Mouse (Mus musculus): ENCODE results near the gene Tpgs1.

The Tpgs1 gene

GRCm38 (mm10) chr10:79668076-79668475, 1.1 kb upstream of the Tpgs1 start:
- DNase-seq (ENCODE audit: low spot score in 2 of 2), result no peak

DNA sequence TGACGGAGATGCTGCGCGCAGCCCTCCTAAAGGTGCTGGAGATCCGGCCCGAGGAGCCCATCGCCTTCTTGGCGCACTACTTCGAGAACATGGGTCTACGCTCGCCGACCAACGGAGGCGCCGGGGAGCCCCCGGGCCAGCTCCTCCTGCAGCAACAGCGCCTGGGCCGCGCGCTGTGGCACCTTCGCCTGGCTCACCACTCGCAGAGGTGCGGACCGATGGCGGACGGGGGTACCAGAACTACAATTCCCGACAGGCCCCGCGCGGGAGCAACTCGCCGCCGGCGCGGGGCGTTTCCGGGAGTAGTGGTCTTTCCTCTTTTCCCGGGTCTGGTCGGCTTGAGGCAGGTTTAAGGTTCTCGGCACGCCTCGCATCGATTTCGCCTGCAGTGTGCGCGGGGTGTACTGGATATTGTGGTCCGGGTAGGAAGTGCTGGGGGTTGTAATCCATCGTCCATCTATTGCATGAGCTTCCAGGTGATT, 448 bp downstream of the Tpgs1 start:
- DNase-seq (ENCODE audit: low spot score in 2 of 2), result peak; percentile 67

DNA sequence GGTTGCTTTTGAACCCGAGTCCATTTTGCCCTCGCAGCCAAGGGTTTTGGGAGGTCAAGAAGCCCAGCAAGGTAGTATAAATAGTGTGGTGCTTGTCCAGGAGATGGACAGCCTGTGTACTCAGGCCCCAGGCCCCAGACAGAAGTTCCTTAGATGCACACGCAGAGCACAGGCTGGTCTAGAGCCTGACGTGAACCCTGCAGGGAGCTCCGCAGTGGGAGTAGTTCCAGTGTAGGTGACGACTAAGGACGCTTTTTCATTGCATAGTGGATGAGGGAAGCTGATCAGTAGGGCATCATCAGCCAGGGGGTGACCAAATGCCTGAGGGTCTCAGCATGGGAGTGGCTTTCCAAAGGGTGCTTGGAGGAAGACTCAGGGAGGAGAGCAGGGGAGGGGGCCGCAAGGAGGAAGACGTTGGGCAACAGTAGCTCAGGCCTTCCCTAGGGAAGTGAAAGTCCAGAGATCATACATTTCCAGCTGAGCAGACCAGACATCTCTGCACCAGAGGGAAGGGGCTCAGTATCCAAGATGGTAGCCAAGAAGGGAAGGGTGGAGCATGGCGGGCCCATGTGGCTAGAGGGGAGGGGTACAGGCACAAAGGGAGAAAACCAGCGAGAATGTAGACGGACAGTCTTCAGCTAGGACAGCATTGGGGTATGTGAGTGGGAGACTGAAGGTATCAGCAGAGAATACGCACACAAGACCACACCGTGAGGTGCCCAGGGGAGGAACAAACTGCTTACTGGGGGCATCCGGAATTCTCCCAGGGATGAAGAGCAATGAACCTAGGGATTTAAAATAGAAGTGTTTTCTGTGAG, 1.1 kb downstream of the Tpgs1 start:
- no peak for DNase-seq (ENCODE audit: low spot score in 2 of 2)

DNA sequence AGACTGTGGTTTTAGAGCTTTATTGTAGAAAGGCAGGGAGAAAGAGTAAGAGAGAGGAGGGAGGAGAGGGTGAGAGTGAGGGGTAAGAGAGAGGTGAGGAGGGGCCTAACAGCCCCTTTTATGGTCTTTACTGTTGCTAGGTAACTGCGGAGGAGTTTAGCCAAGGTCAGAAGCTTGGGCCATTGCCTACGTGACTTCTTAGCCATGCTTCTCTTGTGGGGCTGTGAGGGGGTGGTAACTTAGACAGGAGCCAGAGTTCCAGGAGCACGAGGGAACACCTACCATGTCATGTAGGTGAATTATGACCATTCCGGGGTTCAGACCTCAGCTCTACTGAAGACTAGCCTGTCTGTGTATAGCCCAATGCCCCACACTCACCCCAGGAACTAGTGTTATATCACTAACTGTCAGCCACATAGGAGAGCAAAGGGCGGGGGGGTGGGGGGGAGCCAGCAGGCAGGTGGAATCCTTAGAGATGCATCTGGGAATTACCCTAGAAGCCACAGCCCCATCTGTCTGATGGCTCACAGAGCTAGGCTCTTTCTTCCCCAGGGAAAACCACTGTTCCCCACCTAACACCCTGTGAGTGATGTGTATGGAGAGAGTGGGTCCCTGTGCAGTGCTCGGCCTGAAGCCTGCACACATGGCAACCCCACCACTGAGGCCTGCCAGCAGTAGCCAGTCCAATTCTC, 2.4 kb downstream of the Tpgs1 start:
- no peak for DNase-seq (ENCODE audit: low spot score in 2 of 2)

GRCm38 (mm10) chr10:79672088-79672455, 2.9 kb downstream of the Tpgs1 start:
- no peak for DNase-seq (ENCODE audit: low spot score in 2 of 2)

DNA sequence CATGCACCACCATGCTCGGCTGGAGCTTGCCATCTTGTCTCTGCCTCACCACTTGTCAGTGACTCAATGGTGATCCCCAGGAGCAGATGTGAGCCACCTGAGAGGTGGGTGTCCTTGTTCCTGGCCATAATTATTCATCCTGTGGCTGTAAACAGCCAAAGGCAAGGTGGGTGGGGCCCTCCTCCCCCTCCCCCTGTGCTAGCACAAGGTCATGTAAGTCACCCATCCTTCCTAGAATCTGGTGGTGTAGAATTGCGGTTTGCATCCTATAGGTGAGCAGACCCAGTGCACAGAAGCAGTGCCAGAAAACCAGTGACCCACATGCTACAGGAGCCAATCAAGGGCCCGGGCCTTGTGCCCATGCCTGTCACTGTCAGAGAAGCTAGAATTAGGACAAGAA, 3.9 kb downstream of the Tpgs1 start:
- DNase-seq (ENCODE audit: low spot score in 2 of 2), result no peak

DNA sequence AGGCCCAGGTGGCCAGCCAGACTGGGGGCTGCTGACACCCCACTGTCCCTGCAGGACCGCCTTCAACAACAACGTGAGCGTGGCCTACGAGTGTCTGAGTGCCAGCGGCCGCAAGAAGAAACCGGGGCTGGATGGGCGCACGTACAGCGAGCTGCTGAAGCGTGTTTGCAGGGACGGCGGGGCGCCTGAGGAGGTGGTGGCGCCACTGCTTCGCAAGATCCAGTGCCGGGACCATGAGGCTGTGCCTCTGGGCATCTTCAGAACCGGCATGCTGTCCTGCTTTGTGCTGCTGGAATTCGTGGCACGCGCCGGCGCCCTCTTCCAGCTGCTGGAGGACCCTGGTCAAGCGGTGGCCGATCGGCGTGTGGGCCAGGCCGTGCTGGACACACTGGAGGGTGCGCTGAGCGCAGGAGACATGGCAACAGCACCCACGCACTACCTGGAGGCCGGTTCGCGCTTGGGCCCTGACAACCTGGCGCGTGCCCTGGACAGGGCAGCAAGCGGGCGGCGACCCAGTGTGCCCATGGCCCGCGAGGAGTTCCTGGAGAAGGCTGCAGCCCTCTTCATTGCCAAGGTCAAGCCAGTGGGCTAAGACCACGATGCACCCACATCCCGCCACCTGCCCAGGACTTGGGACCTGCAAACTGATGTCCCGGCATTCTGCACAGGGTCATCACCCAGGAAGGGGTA, 6.3 kb downstream of the Tpgs1 start:
- DNase-seq (ENCODE audit: low spot score in 2 of 2), result no peak

- DNase-seq (ENCODE audit: low spot score in 2 of 2), result no peak
These were observed 11.7 kb downstream of the Tpgs1 start for GRCm38 (mm10) chr10:79680606-79681495.

DNA sequence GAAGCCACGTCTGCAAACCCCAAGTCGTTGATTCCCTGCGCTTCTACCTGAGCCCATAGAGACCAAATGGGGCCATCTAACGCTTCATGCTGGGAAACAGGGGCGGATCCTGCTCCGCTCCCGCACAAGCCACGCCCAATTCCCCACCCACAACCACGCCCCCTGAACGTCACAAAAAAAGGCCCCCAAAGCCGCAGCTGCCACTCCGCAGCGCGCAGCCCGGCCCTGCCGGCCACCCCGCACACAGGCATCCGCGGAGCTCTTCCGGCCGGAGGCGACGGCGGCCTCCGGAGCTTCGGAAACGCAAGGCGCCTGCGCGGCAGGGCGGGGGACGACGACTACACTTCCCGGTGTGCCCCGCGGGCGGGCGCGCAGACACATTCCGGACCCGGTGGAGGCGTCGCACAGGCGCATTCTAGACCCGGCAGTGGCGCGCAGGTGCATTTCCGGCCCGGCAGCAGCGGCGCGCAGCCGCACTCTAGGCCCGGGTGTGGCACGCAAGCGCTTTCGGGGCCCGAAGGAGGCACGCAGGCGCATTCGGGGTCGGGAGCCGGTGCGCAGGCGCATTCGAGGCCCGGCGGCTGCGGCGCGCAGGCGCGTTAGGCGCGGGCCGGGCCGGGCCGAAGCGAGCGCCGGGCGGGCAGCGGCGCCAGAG, 12.5 kb downstream of the Tpgs1 start, which contains the start of gene Cdc34:
Gene Cdc34, plus strand, starts transcription at position 605 of the 655 bp plus-strand sequence.
- peak; percentile 98 to 99 for DNase-seq (ENCODE audit: low spot score in 2 of 2)

- no peak for DNase-seq (ENCODE audit: low spot score in 2 of 2)
These were observed 13.4 kb downstream of the Tpgs1 start for GRCm38 (mm10) chr10:79682551-79682915.

DNA sequence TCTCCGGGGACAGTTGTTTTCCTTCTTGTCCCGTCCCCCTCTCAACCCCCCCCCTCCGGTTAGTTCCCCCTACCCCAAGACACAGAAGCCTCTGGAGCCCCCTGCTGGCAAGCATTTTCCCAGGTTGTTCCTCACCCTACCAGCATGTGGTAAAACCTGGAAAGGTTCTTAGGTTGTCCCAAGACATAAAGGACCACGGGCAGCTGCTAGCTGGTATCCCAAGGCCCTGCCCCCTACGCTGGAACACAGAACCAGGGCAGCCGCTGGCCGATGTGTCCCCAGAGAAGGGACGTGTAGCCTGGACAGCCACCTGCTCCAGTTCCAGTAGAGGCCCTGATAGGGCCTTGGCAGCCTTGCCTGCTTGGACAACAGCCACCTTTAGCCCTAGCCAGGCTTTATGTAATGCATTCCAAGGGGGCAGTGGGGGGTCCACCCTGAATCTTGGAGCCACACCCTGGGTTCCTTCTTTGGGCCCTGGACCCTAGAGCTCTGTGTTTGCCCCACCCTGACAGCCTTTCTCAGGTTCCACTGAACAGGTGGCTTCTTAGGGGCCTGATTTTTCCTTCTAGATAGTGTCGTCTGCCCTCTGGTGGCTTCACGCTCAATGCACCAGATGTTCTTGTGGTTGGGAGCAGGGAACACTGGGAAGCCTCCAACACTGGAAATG, 13.9 kb downstream of the Tpgs1 start:
- peak in 1 of 2 experiments; percentile 53 for DNase-seq (ENCODE audit: low spot score in 2 of 2)

GRCm38 (mm10) chr10:79683726-79684640, 14.8 kb downstream of the Tpgs1 start:
- DNase-seq (ENCODE audit: low spot score in 2 of 2), result peak in 1 of 2 experiments; percentile 47

- no peak for DNase-seq (ENCODE audit: low spot score in 2 of 2)
These were observed 15.8 kb downstream of the Tpgs1 start for GRCm38 (mm10) chr10:79684770-79685600.

- no peak for DNase-seq (ENCODE audit: low spot score in 2 of 2)
These were observed 17.1 kb downstream of the Tpgs1 start for GRCm38 (mm10) chr10:79686219-79686618.

DNA sequence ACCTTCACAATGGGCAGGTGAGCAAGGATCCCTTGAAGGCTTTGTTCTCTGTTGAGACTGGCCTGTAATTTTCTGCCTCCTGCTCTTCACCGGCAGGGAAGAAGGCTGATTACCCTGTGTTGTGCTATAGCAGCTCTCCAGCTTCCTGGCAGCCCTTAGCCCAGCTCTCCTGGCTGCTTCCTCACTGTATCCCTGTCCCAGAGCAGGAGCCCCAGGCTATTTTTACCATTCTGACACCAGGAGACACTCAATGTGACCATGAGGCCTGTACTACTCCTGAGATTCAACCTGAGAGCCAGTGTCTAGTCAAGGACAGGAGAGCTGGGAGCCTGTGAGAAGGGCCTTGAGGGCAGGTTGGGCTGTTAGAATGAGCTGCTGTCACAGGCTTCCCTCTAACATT, 17.5 kb downstream of the Tpgs1 start:
- DNase-seq (ENCODE audit: low spot score in 2 of 2), result no peak

DNA sequence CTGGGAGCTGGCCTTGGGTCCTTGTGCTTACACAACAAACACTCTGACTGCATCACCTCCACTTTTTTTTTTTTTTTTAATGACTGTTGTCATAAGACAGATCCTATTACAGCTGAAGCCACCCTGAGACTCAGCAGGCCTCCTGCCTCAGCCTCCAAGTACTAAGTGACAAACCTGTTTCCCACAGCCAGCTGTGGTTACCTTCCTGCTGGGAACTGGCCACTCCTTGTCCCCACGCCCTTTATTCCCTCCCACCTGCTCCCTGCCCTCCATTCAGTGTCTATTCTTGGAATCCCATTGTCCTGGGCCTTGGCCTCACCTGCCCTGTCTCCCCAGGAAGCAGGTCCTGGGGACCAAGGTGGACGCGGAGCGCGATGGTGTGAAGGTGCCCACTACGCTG, 18.3 kb downstream of the Tpgs1 start:
- no peak for DNase-seq (ENCODE audit: low spot score in 2 of 2)

DNA sequence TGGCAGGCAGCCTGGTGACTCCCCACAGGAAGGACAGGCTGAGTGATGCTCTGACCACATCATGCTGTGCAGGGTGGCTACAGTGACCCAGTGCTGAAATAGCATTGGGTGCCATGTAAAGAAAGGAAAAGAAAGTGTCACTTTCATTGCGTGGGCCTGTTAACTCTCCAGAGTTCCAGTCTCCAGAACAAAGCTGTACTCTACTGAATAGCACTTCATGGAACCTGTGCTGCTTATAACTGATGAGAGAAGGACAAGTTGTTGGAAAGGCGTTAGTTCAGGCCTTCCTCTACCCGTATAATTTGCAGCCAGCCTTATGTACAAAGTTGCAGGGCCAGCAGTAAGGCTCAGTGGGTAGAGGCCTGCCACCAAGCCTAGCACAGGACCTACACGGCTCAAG, 19.6 kb downstream of the Tpgs1 start, which contains the start of gene Gzmm:
Gene Gzmm, plus strand, starts transcription at position 301 of the 400 bp plus-strand sequence.
- DNase-seq (ENCODE audit: low spot score in 2 of 2), result no peak

DNA sequence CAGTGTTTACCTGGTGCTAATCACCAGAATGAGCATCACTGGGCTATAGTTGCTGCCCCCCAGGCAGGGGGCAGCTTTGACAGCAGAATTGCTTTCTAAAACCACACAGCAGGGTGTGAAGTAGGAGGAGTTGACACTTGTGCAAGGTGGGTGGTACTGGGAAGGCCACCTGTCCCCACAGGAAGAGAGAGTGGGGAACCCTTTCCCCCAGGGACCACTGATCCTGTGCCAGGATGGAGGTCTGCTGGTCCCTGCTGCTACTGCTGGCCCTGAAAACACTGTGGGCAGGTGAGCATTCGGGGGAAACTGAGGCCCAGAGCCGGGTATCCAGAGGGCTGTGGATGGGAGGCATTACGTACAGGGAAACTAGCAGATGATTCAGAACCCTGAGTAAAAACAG, 20.0 kb downstream of the Tpgs1 start:
- DNase-seq (ENCODE audit: low spot score in 2 of 2), result no peak
